Mouse (Mus musculus): ENCODE measurements around the gene Lrrc75a.
"Not testable (repeated sequence)": the region's sequence is repeated elsewhere in the genome, so short reads cannot be mapped to it uniquely, and the experiment has no call there.

Lrrc75a gene

GRCm38 (mm10) chr11:62647661-62648590 lies at the start of gene Lrrc75a:
TSS of gene Lrrc75a (minus strand) at chr11:62648523.
- ATAC-seq (ENCODE audit: low TSS enrichment): 0 out of 2 replicates have a peak, but pooled peaks have one; percentile 8

DNA sequence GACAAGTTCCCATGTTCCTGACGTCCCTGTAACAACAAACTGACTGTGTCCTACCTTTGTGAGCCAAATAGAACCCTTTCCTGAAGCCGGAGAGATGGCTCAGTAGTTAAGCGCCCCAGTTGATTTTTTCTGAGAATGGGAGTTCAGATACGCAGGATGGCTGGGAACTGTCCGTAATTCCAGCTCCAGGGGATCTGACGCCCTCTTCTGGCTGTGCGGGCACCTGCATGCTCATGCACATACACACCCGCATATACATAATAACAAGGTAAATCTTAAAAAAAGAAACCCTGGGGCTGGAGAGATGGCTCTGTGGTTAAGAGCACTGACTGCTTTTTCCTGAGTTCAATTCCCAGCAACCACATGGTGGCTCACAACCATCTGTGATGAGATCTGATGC lies 46.8 kb upstream of the Lrrc75a start:
- no peak for ATAC-seq (ENCODE audit: low TSS enrichment)

DNA sequence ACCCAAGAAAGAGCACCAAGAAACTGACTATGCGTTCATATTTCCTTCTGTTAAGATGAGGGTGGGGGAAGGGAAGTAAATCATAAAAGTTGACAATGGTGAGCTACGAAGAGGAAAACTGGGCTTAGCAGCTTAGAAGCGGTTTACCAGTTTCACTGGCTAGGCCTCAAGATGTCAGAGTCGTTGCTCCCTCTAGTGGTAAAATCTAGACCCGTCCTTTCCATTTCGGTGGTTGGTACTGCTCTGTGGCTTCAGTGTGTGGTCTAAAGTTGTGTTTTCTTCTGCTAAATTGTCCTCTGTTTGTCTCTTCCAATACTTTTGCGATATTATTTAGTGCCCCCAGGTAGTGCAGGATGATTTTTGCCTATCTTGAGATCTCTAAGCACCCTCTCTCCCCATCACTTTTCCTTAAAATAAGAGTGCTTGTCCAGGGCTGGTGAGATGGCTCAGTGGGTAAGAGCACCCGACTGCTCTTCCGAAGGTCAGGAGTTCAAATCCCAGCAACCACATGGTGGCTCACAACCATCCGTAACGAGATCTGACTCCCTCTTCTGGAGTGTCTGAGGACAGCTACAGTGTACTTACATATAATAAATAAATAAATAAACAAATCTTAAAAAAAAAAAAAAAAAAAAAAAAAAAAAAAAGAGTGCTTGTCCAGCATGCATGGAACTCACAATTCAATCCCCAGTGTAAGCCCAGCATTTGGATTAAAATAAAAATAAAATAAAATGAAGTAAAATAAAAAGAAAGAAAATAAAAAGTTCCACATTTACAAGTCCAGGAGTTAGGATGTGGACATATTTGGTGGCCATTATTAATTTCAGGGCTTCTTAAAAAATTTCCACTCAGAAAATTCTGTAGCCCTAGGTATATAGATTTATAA lies 45.2 kb upstream of the Lrrc75a start:
- ATAC-seq (ENCODE audit: low TSS enrichment): peak; percentile 99

GRCm38 (mm10) chr11:62691592-62691991 lies 43.3 kb upstream of the Lrrc75a start:
- no peak for ATAC-seq (ENCODE audit: low TSS enrichment)

DNA sequence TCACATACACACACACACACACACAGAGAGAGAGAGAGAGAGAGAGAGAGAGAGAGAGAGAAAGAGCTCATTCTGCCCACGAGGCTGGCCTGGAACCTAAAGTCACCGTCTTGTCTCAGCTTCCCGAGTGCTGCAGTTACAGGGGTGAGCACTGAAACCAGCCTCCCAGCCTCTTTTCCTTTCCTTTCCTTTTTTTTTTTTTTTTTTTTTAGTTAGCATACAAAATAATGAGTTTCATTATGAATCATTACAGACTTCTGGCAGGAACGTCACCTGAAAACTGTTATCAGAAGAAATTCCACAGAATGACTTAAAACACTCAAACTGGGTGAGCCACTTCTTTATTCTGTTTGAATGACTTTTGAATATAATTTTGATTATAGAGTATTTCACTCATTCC lies 31.6 kb upstream of the Lrrc75a start:
- no peak for ATAC-seq (ENCODE audit: low TSS enrichment)

GRCm38 (mm10) chr11:62678778-62679354 lies 30.5 kb upstream of the Lrrc75a start:
- no peak for ATAC-seq (ENCODE audit: low TSS enrichment)

DNA sequence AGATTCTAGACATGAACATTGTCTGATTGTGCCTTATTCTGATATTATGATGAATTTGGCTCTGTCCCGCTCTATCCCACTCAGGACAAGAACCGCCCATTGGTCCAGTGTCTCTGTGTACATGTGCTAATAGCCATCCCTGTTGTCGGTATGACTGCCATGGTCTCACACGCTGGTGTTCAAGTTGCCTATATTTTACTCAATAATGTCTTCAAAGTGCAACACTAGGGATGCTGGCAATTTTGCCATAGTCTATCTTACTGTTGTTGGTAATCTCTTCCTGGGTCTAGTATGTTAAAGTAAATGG lies 27.9 kb upstream of the Lrrc75a start:
- ATAC-seq (ENCODE audit: low TSS enrichment): no peak

- ATAC-seq (ENCODE audit: low TSS enrichment): peak; percentile 95
These were observed 27.4 kb upstream of the Lrrc75a start for GRCm38 (mm10) chr11:62675480-62676289.

GRCm38 (mm10) chr11:62670006-62670405 lies 21.7 kb upstream of the Lrrc75a start:
- ATAC-seq (ENCODE audit: low TSS enrichment): no peak

DNA sequence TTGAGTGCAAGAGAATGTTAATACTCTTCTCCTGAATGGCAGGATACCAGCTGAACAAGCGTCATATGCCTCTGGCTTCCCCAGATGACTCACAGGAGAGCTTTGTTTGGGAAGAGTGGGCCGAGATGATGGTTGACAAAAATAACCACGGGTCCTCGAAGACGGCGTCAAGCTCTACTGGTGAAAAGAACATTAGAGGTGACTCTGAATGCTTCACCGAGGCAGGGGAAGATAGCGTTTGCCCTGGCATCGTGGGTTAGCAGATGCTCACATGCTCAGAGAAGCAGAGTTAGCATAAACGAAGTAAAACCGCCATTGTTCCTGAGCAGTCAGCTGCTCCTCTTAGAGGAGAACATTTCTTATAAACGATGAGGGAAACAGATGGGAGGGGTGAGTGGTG lies 21.1 kb upstream of the Lrrc75a start:
- peak; percentile 95 for ATAC-seq (ENCODE audit: low TSS enrichment)

DNA sequence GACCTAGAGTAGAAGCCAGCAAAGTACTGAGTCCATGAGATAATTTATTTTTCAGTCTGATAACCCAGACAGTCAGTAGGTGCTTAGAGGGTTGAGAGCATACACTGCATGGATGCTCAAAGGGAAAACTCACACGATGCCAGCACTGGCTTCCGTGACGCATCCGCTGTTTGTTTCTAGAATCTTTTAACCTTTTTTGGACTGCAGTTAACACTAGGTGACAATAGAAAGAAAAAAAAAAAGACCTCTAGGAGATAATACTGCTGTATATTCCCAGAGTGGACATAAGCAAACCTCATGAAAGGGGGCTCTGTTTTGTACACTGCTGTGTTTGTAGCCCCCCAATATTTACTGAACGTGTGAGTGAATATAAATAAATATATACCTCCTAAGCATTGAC lies 20.7 kb upstream of the Lrrc75a start:
- no peak for ATAC-seq (ENCODE audit: low TSS enrichment)

GRCm38 (mm10) chr11:62664250-62664649 lies 15.9 kb upstream of the Lrrc75a start:
- ATAC-seq (ENCODE audit: low TSS enrichment): no peak

GRCm38 (mm10) chr11:62660885-62661284 lies 12.6 kb upstream of the Lrrc75a start:
- no peak for ATAC-seq (ENCODE audit: low TSS enrichment)

DNA sequence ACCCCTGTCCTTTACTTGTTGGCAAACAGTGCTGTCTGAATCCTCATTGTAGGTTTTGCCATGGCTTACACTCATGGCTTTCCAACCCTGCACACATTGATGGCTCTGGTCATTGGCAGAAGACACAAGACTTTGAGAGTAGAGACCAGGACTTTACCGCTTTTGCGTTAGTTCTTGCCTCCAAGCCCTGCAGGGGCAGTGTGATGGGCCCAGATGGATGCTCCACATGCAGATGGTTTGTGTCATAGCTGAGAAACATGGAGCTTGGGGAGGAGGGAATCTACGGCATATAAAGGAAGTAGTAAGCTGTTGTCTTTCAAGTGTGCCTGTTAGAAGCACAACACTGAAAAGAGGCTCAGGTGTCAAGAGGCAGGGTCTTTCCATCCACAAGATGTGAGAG lies 3.8 kb upstream of the Lrrc75a start:
- no peak for ATAC-seq (ENCODE audit: low TSS enrichment)

GRCm38 (mm10) chr11:62651563-62651962 lies 3.2 kb upstream of the Lrrc75a start:
- ATAC-seq (ENCODE audit: low TSS enrichment): 0 out of 2 replicates have a peak, but pooled peaks have one; percentile 16

GRCm38 (mm10) chr11:62649803-62650202 lies 1.5 kb upstream of the Lrrc75a start:
- not testable (repeated sequence) for ATAC-seq (ENCODE audit: low TSS enrichment)

- peak; percentile 38 for ATAC-seq (ENCODE audit: low TSS enrichment)
These were observed 468 bp upstream of the Lrrc75a start, which contains the start of gene Mmgt2 for GRCm38 (mm10) chr11:62648591-62649391. TSS of gene Mmgt2 (plus strand) at chr11:62648664.

DNA sequence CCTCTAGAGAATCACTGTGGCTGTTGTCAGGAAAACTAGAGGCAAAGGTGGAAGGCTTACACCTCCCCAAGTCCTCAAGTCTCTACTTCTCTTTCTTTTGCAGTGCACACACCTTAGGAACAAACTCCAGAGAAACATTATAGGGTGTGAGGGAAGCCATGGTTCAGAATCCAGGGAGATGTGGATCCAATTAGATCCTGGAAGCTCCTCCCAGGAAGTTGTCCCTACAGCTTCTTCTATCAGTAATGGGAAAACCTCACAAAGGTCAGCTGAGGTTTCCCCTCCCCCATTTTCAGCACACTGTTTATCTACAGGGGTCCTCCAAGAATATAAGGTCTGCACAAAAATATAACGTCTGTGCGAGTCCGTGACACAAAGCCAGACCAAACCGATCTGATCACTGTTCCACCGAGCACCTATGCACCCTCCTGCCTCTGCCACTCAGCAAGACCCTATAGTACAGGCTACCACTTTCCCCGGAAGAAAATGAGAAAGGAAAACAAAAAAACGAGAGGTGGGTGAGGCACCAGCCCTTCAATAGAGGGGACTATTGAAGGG lies 1.3 kb downstream of the Lrrc75a start:
- ATAC-seq (ENCODE audit: low TSS enrichment): no peak

GRCm38 (mm10) chr11:62646495-62646843 lies 1.9 kb downstream of the Lrrc75a start:
- no peak for ATAC-seq (ENCODE audit: low TSS enrichment)

Data from frontal cortex, adult (tissue).